Mouse (Mus musculus) limb, embryonic 15.5 days (tissue): Measurements from ENCODE around the gene A430033K04Rik. TPM values are rescaled to one million over a fixed set of nuclear protein-coding genes. Genes with fewer than 3 reads are reported as not detected.

Source experiments
- microRNA-seq: library from miRNA; unstranded; fragments of <30 nt; microRNA quantifications from one replicate; pipeline ENCODE4, GENCODE M21; 2016
- polyA plus RNA-seq: library from polyadenylated mRNA; unstranded; fragments of >200 nt; fragmentation: Nextera tagmentation; extraction: Ambion mirVana; gene quantifications from 2 replicates; pipeline ENCODE4 v1.2.1, GENCODE M21; 2015

A430033K04Rik gene
- polyA plus RNA-seq, 1 experiment from 2014 or later: 17.0 TPM

Small RNAs within 50 kb of the gene (microRNA-seq; reads per million reads assigned to microRNA genes)
- not detected for gene Gm24082

Other genes starting within 250 kb of the A430033K04Rik start
- 30.9 and 33.7 TPM in 2 replicates for gene Zfp157, start 181.4 kb upstream of the A430033K04Rik start, polyA plus RNA-seq
- not detected in 2 replicates for gene 1700123K08Rik, start 58.1 kb upstream of the A430033K04Rik start, polyA plus RNA-seq
- 69.9 and 73.0 TPM in 2 replicates for gene Zfp68, start 3.1 kb upstream of the A430033K04Rik start, polyA plus RNA-seq
- gene Fam20c, start 131.7 kb downstream of the A430033K04Rik start, polyA plus RNA-seq: 6.4 and 7.8 TPM in 2 replicates
- not detected in 2 replicates for gene Gm5294, start 197.2 kb downstream of the A430033K04Rik start, polyA plus RNA-seq